Mouse (Mus musculus): ENCODE measurements around the gene Fam217b. TPM values are rescaled to one million over a fixed set of nuclear protein-coding genes. Genes with fewer than 3 reads are reported as not detected.

Gene Fam217b
- total and polyA plus RNA-seq, 3 experiments, result 5.5 to 10.6 (median 9.1) TPM

GRCm38 (mm10) chr2:178471546-178472480 is 57.5 kb downstream of the Fam217b start:
- intact Hi-C loops (cut with DNase I), result no loop called here
- TF ChIP-seq CTCF (IDR thresholded peaks at IDR 0.05) (no peak), EP300 (IDR thresholded peaks at IDR 0.05; ENCODE audit: insufficient read depth, low read depth, low read length) (no peak), POLR2A (IDR thresholded peaks at IDR 0.05; ENCODE audit: insufficient read depth, low read depth, low read length) (no peak)
- H3K4me1 ChIP-seq (ENCODE audit: control insufficient read depth, insufficient read depth, low read length), result no peaks in the 10 kb centered on the region
- H3K27ac ChIP-seq, result no peak overlapping the region
- no peaks in the 10 kb centered on the region for H3K36me3 ChIP-seq (ENCODE audit: control insufficient read depth, insufficient read depth, low read length)
- H3K4me3 ChIP-seq, result no peak overlapping the region
- 75% methylated on average over 17 of the region's 17 CpGs for WGBS
- no peak overlapping the region for H3K9ac ChIP-seq (ENCODE audit: low read depth, low read length)
- no peaks in the 10 kb centered on the region for H3K27me3 ChIP-seq (ENCODE audit: control insufficient read depth, insufficient read depth, low read length)
- no peak for DNase-seq
- no peaks in the 10 kb centered on the region for H3K79me2 ChIP-seq (replicated peaks; ENCODE audit: control insufficient read depth, insufficient read depth, low read length)

- Histone ChIP-seq H3K4me3 (no peak overlapping the region), H3K36me3 (ENCODE audit: control insufficient read depth, insufficient read depth, low read length) (no peaks in the 10 kb centered on the region), H3K27me3 (ENCODE audit: control insufficient read depth, insufficient read depth, low read length) (no peaks in the 10 kb centered on the region), H3K4me1 (ENCODE audit: control insufficient read depth, insufficient read depth, low read length) (no peaks in the 10 kb centered on the region), H3K9ac (ENCODE audit: low read depth, low read length) (no peak overlapping the region), H3K79me2 (replicated peaks; ENCODE audit: control insufficient read depth, insufficient read depth, low read length) (no peaks in the 10 kb centered on the region), H3K27ac (no peak overlapping the region)
- DNase-seq, result no peak
- no peak for TF ChIP-seq CTCF (IDR thresholded peaks at IDR 0.05)
- no peak for TF ChIP-seq EP300 (IDR thresholded peaks at IDR 0.05; ENCODE audit: insufficient read depth, low read depth, low read length)
- no peak for TF ChIP-seq POLR2A (IDR thresholded peaks at IDR 0.05; ENCODE audit: insufficient read depth, low read depth, low read length)
- intact Hi-C loops (cut with DNase I), result no loop called here
- 86% methylated on average over 10 of the region's 10 CpGs for WGBS
Measured at GRCm38 (mm10) chr2:178473916-178474315, 59.6 kb downstream of the Fam217b start.

Other genes starting within 250 kb of the Fam217b start
- gene Sycp2, start 6.8 kb upstream of the Fam217b start, total RNA-seq (2021), result under 1 TPM; 0.84 to 0.89 TPM
- gene Sycp2, start 6.8 kb upstream of the Fam217b start, polyA plus RNA-seq (2012; rRNA removed), result 0.04 and 0.09 TPM in 2 replicates
- gene Ppp1r3d, start 52 bp upstream of the Fam217b start, total RNA-seq (2021), result 10 to 100 TPM; 12.6 to 13.7 TPM
- gene Ppp1r3d, start 52 bp upstream of the Fam217b start, polyA plus RNA-seq (2012; rRNA removed), result 10.0 and 16.4 TPM in 2 replicates
- gene Cdh26, start 16.0 kb downstream of the Fam217b start, total RNA-seq (2021), result not detected
- gene Cdh26, start 16.0 kb downstream of the Fam217b start, polyA plus RNA-seq (2012; rRNA removed), result 0.12 and 0.76 TPM in 2 replicates

Measured in heart, adult 2 months (tissue).